20 mouse cellular contexts compared by ENCODE assay signal in the genomic region with DNA sequence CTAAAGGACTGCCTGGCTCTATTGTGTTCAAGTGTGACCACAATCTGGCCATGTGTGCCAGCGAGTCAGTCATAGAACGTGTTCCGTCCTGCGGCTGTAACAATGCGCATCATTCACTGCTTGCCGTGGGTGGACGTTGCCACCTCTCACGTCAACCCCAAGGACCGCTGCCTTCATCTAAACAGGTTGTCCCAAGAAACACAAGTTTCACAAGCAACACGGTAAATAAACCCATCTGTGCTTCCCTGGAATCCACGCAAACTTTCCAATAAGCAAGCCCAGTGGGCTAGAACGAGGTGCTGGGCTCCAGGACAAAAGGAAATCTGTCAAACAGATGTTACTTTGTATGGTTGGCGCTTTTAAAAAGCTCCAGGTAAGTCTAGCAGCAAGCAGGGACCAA.
A peak's percentile ranks its signal among the peaks of the same experiment; 100 is the strongest.
DNase-seq lines count a peak whose midpoint lies in the region; ATAC-seq lines count a peak whose summit lies in the region.
"Had no signal": no experiment of that assay in that cellular context is flagged by ENCODE, and none has a peak within 500 bp of the region (broad histone marks: within the 10 kb centered on the region; RNA-seq: fewer than 3 reads in every experiment).

No protein-coding gene starts in this region.

- no peak overlapping the region for H3K4me3 ChIP-seq in limb, embryonic 12.5 days (replicated peaks)
- H3K4me3 ChIP-seq in limb, embryonic 10.5 days: no peak overlapping the region
- no peak overlapping the region for H3K4me3 ChIP-seq in limb, embryonic 13.5 days
- H3K4me3 ChIP-seq: embryonic facial prominence, embryonic 12.5 days; forebrain, embryonic 10.5 days; heart, embryonic 10.5 days; hindbrain, embryonic 13.5 days had no signal

- H3K27ac ChIP-seq in limb, embryonic 12.5 days: peak overlapping the region; percentile 75; the same call in 1 of the 2 replicates
- no peak overlapping the region for H3K27ac ChIP-seq in limb, embryonic 10.5 days
- H3K27ac ChIP-seq in limb, embryonic 13.5 days: peak overlapping the region; percentile 45; the same call in 1 of the 2 replicates
- H3K27ac ChIP-seq: embryonic facial prominence, embryonic 12.5 days; forebrain, embryonic 10.5 days; heart, embryonic 10.5 days; hindbrain, embryonic 13.5 days; hindbrain, postnatal 0 days had no signal

- ATAC-seq in limb, embryonic 12.5 days (ENCODE audit: insufficient number of reproducible peaks, insufficient read depth, low FRiP score, low TSS enrichment, low read depth): 0 out of 2 replicates have a peak, but pooled peaks have one; percentile 12
- ATAC-seq in limb, embryonic 13.5 days (ENCODE audit: low FRiP score, low read depth): peak; percentile 59; the same call in 1 of the 2 replicates
- ATAC-seq: forebrain, embryonic 16.5 days; hindbrain, postnatal 0 days had no signal

- H3K4me2 ChIP-seq in limb, embryonic 12.5 days: peak overlapping the region; percentile 19; the same call in 1 of the 2 replicates
- H3K4me2 ChIP-seq in limb, embryonic 13.5 days (replicated peaks): peak overlapping the region; percentile 43
- H3K4me2 ChIP-seq: embryonic facial prominence, embryonic 12.5 days; hindbrain, embryonic 13.5 days had no signal

- intact Hi-C loops in gastrocnemius, postnatal 14 days (cut with DNase I; ENCODE audit: low total_unique reads): no loop called here

- 42% methylated on average over 13 of the region's 13 CpGs for WGBS in limb, embryonic 12.5 days
- WGBS in limb, embryonic 10.5 days: 84% methylated on average over 13 of the region's 13 CpGs
- 39% methylated on average over 13 of the region's 13 CpGs for WGBS in limb, embryonic 13.5 days

- no peaks in the 10 kb centered on the region for H3K36me3 ChIP-seq in limb, embryonic 12.5 days
- no peaks in the 10 kb centered on the region for H3K36me3 ChIP-seq in limb, embryonic 10.5 days
- H3K36me3 ChIP-seq in limb, embryonic 13.5 days: no peaks in the 10 kb centered on the region
- H3K36me3 ChIP-seq: embryonic facial prominence, embryonic 12.5 days; forebrain, embryonic 10.5 days; heart, embryonic 10.5 days; hindbrain, embryonic 13.5 days had no signal

- no peak overlapping the region for H3K9ac ChIP-seq in limb, embryonic 12.5 days (replicated peaks)
- H3K9ac ChIP-seq in limb, embryonic 13.5 days: no peak overlapping the region
- H3K9ac ChIP-seq: embryonic facial prominence, embryonic 12.5 days; hindbrain, embryonic 13.5 days had no signal

- peaks cover 23% of the 10 kb centered on the region; the same call in 1 of the 2 replicates for H3K27me3 ChIP-seq in limb, embryonic 12.5 days
- H3K27me3 ChIP-seq in limb, embryonic 10.5 days (ENCODE audit: low read depth, poor library complexity, severe bottlenecking): no peaks in the 10 kb centered on the region
- no peaks in the 10 kb centered on the region for H3K27me3 ChIP-seq in limb, embryonic 13.5 days
- H3K27me3 ChIP-seq: embryonic facial prominence, embryonic 12.5 days; hindbrain, embryonic 13.5 days had no signal

- DNase-seq in limb, embryonic 10.5 days (ENCODE audit: low spot score): no peak
- DNase-seq in fat pad, adult 2 months (ENCODE audit: extremely low read depth, low read depth, low spot score): peak; percentile 34
- DNase-seq in gastrocnemius, postnatal 14 days: no peak
- no peak for DNase-seq in lung, postnatal 36 days
- DNase-seq: adrenal gland, adult 2 months; adrenal gland, postnatal 25 days; cerebellum, adult 2 months; cerebellum, postnatal 10 days; embryo, embryonic 11 days; gastrocnemius, postnatal 25 days; heart, adult 18-20 months; heart, postnatal 10 days had no signal

- 0 out of 2 replicates have a peak, but pooled peaks cover 3% of the 10 kb centered on the region for H3K9me3 ChIP-seq in limb, embryonic 12.5 days
- no peaks in the 10 kb centered on the region for H3K9me3 ChIP-seq in limb, embryonic 10.5 days (replicated peaks)
- 0 out of 2 replicates have a peak, but pooled peaks cover 5% of the 10 kb centered on the region for H3K9me3 ChIP-seq in limb, embryonic 13.5 days
- H3K9me3 ChIP-seq: embryonic facial prominence, embryonic 12.5 days; forebrain, embryonic 10.5 days; heart, embryonic 10.5 days; hindbrain, embryonic 13.5 days had no signal

- peaks cover 12% of the 10 kb centered on the region; the same call in 1 of the 2 replicates for H3K4me1 ChIP-seq in limb, embryonic 12.5 days (replicated peaks)
- peaks cover 2% of the 10 kb centered on the region; the same call in 1 of the 2 replicates for H3K4me1 ChIP-seq in limb, embryonic 10.5 days
- peaks cover 13% of the 10 kb centered on the region for H3K4me1 ChIP-seq in limb, embryonic 13.5 days
- H3K4me1 ChIP-seq: heart, embryonic 10.5 days; hindbrain, embryonic 13.5 days had no signal
